Mouse (Mus musculus) layer of hippocampus, adult 2 months (tissue): ENCODE data around the gene Pkm. TPM values are rescaled to one million over a fixed set of nuclear protein-coding genes. Genes with fewer than 3 reads are reported as not detected.

Source experiments
- DNase-seq, 2 experiments: peaks; one replicate each; pipeline ENCODE4 v3.0.0; 2022; ENCODE audit warnings: low spot score in 2 of 2
- H3K27ac ChIP-seq: fragments of 200-600 bp; 2 replicates; pipeline ENCODE4 v1.8.1; 2022
- H3K4me3 ChIP-seq: fragments of 200-600 bp; 2 replicates; pipeline ENCODE4 v1.8.1; 2022; ENCODE audit warnings: mild to moderate bottlenecking
- CTCF ChIP-seq: fragments of 200-600 bp; conservative IDR thresholded peaks from 2 replicates; pipeline ENCODE4 v1.8.1; 2022; ENCODE audit warnings: antibody characterized with exemption, mild to moderate bottlenecking, moderate library complexity
- total RNA-seq, 2 experiments: library from RNA; stranded (reverse); gene quantifications; 2 replicates each; pipeline ENCODE4 v1.2.3; 2021

The Pkm gene
- total RNA-seq, 2 experiments from 2014 or later, result 1,301 to 1,421 TPM

DNA sequence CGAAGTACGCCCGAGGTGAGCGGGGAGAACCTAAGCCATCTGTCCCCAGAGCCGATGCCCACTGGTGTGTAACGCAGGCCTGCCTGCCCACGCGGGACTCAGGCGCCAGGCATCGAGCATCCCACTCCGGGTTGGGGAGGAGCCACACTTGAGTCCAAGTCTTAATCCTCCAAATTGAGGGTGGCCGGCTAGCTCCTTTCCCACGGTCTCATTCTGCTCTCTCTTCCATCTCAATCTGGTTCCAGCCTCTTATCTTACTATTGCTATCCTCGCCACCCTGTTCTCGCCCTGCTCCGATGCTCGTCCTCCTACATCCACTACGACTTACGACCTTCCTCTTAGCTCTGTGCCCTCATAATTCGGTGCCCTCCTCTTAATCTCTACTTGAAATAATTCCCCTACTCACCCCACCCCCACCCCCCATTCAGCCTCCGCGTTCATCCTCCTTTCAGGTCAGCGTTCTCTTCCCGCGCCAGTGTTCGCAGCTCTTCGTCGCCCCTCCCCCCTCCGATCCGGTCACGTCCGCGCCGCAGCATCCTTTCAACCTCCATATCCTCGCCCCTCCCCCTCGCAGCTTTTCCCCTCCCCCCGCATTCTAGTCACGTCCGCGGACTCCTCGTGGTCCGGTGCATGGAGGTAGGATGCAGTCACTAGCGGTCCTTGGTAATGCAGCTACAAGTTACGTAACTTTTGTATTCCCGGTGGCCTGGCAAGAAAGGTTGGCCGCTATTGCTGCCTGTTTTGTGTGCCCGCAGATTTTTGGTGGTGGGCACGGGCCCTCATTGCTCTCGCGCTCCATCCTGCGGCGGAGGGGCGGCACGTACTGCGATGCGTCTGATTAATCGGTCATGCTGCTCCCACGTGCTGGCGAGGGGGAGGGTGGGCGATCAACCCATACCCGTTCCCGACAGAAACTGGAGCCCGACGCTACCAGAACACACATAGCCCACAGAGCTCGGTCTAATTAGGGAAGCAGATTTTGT is 758 bp downstream of the Pkm start:
- peak; percentile 86 to 89 for DNase-seq
- peak overlapping the region; percentile 99 for H3K27ac ChIP-seq
- H3K4me3 ChIP-seq, result peak overlapping the region; percentile 99
- peak; percentile 70 for TF ChIP-seq CTCF

DNA sequence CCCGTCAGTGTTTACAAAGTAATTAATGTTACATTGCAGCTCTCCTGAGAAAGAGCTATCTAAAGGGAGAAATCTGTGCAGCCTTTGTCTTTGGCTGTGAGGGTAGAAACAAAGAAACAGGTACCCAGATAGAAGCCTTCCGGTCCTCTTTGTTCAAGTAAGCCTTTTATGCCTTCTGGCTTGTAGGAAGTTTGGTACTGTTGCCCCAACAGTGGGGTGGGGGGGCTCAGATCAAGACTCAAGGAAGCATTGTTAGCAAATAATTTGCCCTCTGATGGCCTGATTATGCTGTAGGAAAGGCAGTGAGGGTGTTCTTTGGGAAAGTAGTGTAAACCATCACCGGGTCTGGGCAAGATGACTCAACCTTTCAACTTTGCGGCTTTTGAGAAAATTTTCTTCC is 2.0 kb downstream of the Pkm start:
- no peak for TF ChIP-seq CTCF
- peak overlapping the region; percentile 99 for H3K4me3 ChIP-seq
- H3K27ac ChIP-seq, result peak overlapping the region; percentile 99
- DNase-seq, result no peak

DNA sequence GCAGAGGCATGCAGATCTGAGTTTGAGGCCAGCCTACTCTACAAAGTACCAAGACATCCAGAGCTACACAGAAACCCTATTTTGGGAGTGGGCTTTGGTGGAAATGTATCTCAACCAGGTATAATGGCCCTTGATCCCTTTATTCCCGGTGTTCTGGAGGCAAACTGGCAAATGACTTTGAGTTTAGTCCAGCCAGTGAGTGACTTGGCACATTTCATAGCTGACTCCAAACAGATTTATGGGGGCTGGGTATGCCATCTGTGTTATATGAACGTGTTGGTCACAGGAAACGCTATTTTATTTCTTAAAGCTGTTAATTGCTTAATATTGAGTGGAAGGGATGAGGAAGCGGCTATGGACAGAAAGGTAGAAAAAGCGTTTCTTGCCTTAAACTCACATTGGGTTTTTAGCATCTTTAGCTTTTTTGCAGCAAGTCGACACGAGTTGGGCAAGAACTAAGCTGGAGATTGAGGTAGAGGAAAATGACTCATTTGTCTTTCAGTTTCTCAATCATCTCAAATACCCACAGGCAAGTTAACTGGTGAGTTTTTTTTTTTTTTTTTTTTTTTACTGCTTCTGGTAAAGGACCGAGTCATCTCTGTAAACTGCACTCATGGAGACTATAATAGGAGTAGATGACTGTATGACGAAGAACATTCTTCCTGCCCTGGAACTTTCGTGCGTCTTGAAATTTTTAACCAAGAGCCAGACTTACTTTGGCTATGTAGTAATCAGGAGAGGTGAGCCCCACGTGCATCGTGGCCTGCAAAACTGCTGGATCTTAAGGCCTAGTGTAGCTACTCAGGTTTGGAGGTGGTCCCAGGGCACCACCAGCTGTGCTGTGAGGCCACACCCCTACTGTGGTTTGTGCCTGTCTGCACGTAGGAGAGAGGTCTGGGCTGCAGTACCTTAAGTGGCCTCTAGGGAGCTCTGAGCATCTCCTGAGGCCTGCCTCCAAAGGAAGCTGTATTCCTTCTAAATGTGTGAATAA is 3.2 kb downstream of the Pkm start:
- DNase-seq, result peak; percentile 76 to 77
- Histone ChIP-seq H3K4me3 (peak overlapping the region; percentile 99), H3K27ac (peak overlapping the region; percentile 99)
- TF ChIP-seq CTCF, result peak; percentile 96

DNA sequence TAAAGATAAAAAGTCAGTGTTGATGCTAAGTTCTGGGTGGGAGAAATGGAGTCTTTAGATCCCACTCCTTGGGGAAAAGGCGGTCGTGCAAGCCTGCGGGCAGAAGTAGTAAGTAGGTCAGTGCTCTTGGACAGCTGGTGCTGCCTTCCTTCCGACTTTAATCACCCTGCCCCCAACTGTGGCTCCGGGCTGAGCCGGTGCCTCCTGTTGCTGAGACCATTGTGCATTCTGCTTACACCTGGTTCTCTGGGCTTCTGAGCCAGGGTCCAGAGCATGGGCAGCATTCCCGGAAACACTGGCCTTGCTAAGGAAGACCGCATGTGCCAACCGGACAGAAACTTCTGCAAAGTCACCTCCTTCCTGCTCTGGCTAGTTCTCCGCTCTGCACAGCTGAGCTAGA is 4.3 kb downstream of the Pkm start:
- H3K4me3 ChIP-seq, result peak overlapping the region; percentile 99
- DNase-seq, result peak in 1 of 2 experiments; percentile 48
- no peak for TF ChIP-seq CTCF
- H3K27ac ChIP-seq, result peak overlapping the region; percentile 99

DNA sequence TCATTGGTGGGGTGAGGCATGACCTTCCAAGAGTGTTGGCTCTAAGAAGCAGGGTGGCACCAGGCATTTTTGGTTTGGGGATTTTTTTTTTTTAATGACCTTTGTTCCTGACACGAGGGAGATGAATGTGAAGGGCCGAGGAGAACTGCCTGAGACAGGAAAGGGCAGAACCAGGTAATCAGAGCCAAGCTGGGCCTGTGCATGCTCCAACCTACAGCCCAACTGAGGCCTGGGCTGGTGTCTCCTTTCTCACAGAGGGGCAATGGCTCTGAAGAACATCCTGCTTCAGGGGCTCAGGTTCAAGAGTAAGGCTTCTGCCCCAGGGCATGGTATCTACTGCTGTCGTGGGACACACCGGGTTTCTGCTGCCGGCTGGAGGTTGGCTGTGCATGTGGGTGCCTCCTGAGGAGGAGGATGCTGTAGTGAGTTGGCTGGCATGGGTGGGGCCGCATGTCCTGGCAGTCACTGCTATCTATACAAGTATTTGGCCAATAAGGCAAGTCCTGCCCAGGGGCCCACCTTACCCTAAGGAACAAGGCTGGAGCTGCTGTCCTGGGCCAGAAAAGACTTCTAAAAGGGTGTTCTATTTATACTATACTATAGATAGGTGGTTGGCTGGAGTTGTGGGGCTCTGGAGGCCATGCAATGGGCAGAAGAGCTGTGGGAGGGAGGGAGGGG is 5.3 kb downstream of the Pkm start:
- no peak for DNase-seq
- peak overlapping the region; percentile 99 for H3K27ac ChIP-seq
- H3K4me3 ChIP-seq, result peak overlapping the region; percentile 14; the same call in 1 of the 2 replicates
- TF ChIP-seq CTCF, result no peak

DNA sequence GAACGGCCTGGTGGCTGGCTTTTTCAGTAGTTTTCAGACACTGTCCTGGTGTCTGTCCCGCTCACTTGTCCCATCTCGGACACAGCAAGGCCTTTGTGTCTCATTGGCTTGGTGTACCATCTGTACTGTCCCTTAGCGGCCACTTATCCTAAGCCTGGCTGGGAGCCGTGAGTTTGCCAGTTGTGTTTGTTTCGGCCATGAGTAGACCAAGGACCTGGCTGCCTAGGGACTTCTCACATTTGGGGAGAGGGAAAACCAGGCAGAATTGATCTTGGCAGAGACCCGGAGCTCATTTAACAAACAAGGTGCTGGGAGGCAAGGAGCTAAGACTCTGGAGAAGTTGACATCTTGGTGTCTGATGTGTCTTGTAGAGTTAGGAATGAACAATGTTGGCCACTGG is 7.1 kb downstream of the Pkm start:
- H3K4me3 ChIP-seq, result no peak overlapping the region
- TF ChIP-seq CTCF, result no peak
- no peak for DNase-seq
- peak overlapping the region; percentile 37; the same call in 1 of the 2 replicates for H3K27ac ChIP-seq

DNA sequence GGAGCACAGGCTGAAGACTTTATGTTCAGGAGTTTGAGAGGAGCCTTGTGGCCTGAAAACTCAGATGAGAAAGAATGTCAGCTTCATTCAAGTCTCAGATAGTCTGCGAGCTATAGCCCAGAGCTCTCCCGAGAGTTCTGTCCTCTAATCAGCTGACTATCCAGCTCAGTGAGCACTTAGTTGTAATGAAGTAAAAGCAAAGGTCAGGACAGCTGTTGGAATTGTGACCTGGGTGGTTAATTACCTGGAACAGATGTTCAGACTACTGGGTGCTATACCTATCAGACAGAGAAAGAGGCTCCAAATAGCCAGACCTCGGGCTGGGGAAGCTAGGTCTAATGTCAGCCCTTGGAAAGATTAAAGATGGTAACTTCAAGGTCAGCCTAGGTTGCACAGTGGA is 7.8 kb downstream of the Pkm start:
- no peak for DNase-seq
- TF ChIP-seq CTCF, result no peak
- peak overlapping the region; percentile 15; the same call in 1 of the 2 replicates for H3K27ac ChIP-seq
- no peak overlapping the region for H3K4me3 ChIP-seq

DNA sequence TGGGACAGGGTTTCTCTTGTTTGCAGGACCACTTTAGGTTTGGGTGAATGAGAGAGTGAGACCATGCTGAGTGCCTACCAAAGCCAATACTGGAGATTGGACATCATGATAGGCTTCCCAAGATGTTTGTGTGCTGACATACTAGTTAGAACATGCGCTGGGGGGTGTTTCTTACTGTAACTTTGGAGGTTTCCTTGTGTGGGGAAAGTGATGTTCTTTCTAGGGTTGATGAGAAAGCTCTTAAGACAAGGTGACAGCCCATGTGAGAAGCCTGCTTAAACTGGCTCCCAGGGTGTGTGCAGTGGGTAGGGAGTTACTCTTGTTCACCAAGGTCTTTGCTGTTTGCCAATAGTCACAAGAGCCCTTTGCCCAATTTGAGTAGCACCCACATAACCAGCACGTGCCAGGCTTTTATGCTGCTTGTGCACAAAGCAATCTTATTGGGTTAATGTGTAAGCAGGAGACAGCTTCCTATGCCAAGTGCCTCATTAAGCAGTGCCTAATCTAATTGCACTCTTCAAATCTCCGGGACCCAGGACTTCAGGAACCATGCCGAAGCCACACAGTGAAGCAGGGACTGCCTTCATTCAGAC is 8.6 kb downstream of the Pkm start:
- no peak for DNase-seq
- H3K27ac ChIP-seq, result peak overlapping the region; percentile 15; the same call in 1 of the 2 replicates
- H3K4me3 ChIP-seq, result no peak overlapping the region
- no peak for TF ChIP-seq CTCF

DNA sequence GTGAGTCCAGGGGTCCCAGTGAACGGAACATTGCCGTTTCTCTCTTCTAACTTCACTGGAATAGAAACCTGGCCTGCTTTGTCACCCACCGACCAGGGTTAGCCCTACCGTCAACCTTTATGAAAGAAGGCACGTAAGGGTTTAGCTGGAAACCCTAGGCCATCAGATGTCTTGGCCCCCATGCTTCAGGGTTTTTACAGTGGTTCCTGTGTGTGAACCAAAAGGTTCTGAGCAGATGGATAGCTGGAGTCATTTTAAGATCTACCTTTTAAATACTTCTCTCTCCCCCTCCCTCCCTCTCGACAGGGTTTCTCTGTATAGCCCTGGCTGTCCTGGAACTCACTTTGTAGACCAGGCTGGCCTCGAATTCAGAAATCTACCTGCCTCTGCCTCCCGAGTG is 9.8 kb downstream of the Pkm start:
- H3K27ac ChIP-seq, result 0 out of 2 replicates have a peak overlapping the region, but pooled peaks have one; percentile 86
- no peak for TF ChIP-seq CTCF
- DNase-seq, result no peak
- no peak overlapping the region for H3K4me3 ChIP-seq

DNA sequence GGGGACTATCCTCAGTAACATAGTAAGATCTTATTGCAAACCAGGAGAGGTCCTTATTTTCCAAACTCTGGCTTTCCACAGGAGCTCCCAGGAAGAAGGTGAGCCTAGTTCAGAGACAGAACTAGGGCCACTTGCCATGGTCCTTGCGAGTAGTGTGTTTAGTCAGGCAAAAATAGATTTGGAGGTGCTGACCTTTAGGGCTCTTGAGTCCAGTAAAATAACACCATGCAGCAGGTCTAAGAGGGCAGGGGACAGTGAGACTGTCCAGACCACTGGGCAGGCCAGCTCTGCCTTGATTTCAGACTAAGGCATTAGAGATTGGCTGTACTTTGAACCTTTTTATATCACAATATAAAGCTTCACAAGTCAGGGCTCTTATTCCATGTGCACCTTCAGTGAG is 10.6 kb downstream of the Pkm start:
- TF ChIP-seq CTCF, result no peak
- no peak for DNase-seq
- Histone ChIP-seq H3K4me3 (no peak overlapping the region), H3K27ac (peak overlapping the region; percentile 86)

DNA sequence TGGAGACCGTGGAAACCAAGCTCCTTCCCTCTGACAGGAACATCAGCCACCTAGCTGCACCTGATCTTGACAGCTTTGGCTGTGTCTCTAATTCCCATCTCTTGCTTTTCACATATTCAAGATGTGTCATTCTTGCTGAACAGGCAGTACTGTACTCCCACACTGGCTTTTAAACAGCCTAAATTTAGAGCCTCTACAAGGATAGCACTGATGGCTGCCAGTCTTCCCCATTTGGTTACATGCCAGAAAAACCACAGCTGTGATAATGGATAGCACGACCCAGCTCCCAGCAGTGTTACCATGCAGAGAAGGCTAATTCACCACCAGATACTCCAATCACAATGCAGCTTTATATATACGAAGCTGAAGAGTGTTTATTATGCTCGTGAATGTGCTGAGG is 11.1 kb downstream of the Pkm start:
- TF ChIP-seq CTCF, result no peak
- DNase-seq, result peak; percentile 60 to 77
- H3K27ac ChIP-seq, result peak overlapping the region; percentile 86
- H3K4me3 ChIP-seq, result no peak overlapping the region

DNA sequence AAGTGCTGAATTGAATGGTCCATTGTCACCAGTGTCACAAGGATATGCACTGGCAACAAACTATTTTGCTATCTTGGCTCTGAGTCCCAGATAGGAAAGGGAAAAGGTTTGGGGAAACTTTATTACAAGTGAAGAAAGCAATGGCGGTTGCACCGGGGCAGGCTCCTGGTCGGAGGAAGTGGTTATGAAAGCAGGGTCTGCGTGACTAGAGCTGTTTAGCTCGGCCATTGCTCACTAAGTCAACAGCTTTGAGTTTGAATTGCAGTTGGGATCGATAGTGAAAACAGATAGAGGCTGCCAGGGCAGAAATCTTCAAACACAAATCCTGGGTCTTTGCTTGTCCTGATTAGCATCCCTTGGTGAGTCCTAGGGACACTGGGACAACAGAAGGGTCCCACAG is 11.7 kb downstream of the Pkm start:
- no peak for TF ChIP-seq CTCF
- Histone ChIP-seq H3K27ac (peak overlapping the region; percentile 86), H3K4me3 (no peak overlapping the region)
- no peak for DNase-seq
